Mouse (Mus musculus): Measurements from ENCODE around the gene Prim2.

DNA sequence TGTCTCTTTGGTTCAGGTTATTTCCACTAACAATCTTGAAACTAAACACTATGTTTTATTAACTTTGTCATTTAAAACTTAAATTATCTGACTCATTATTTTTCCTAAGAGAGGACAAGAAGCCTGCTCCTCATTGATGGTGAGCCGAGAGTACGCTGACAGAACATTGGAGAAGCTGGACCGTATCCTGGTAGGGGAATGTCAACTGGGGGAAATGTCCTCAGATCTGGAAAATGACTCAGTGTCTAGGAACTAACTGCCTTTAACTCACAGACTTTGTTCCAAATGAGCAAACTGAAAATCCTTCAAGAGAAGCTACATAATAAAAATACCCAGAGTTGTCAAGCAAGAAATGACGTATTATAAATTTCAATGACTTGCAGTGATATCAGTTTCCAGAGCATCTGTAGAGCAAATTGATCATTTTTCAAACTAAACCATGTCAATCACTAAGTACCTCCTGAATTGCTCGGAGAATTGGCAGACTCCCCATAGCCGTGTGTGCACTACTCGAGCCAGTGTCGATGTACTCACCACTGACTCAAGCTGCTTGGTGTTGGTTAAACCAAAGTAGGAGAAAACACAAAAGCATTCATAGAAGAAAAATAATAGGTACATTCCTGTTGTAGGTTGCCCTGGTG, 20.0 kb upstream of the Prim2 start:
- TF ChIP-seq CTCF (IDR thresholded peaks at IDR 0.05; ENCODE audit: low read depth), result no peak
- TF ChIP-seq EP300 (IDR thresholded peaks at IDR 0.05; ENCODE audit: low read depth), result no peak

Measured in liver, postnatal 0 days (tissue).